Mouse (Mus musculus) forebrain, embryonic 15.5 days (tissue): ENCODE data around the gene Tmem269. TPM values are rescaled to one million over a fixed set of nuclear protein-coding genes. Genes with fewer than 3 reads are reported as not detected.

Experiments
- ATAC-seq: fragments of 200-750 bp; cut with Nextera tagmentation; replicated peaks from 2 replicates; pipeline ENCODE4 v1.8.0; 2017; ENCODE audit warnings: mild to moderate bottlenecking, moderate TSS enrichment, moderate library complexity
- H3K27ac ChIP-seq: fragments of 300-500 bp; sonication (generic); replicated peaks from 2 replicates; pipeline ENCODE4 v1.5.1; 2015; ENCODE audit warnings: mild to moderate bottlenecking, inconsistent platforms
- H3K27me3 ChIP-seq: fragments of 300-500 bp; sonication (generic); 2 replicates; pipeline ENCODE4 v1.6.1; 2015; ENCODE audit warnings: inconsistent platforms
- H3K36me3 ChIP-seq: fragments of 300-500 bp; sonication (generic); 2 replicates; pipeline ENCODE4 v1.6.1; 2015; ENCODE audit warnings: mild to moderate bottlenecking, inconsistent platforms
- H3K4me1 ChIP-seq: fragments of 300-500 bp; sonication (generic); 2 replicates; pipeline ENCODE4 v1.6.1; 2015; ENCODE audit warnings: inconsistent platforms
- H3K4me2 ChIP-seq: fragments of 300-500 bp; sonication (generic); replicated peaks from 2 replicates; pipeline ENCODE4 v1.6.1; 2015; ENCODE audit warnings: mild to moderate bottlenecking, inconsistent platforms
- H3K4me3 ChIP-seq: fragments of 300-500 bp; sonication (generic); 2 replicates; pipeline ENCODE4 v1.5.1; 2015; ENCODE audit warnings: mild to moderate bottlenecking, inconsistent platforms
- H3K9ac ChIP-seq: fragments of 300-500 bp; sonication (generic); replicated peaks from 2 replicates; pipeline ENCODE4 v1.6.1; 2015; ENCODE audit warnings: mild to moderate bottlenecking, inconsistent platforms
- H3K9me3 ChIP-seq: fragments of 300-500 bp; sonication (generic); 2 replicates; pipeline ENCODE4 v1.6.1; 2016; ENCODE audit warnings: inconsistent platforms
- WGBS: fragments of 180-500 bp; shearing (Covaris S2); methylation state at CpG from one replicate; pipeline ENCODE4 v1.1.7; 2015; ENCODE audit warnings: mixed read lengths; 5-methylcytosine and 5-hydroxymethylcytosine counted together
- polyA plus RNA-seq: library from polyadenylated mRNA; unstranded; fragments of >200 nt; fragmentation: Nextera tagmentation; extraction: Ambion mirVana; gene quantifications from 2 replicates; pipeline ENCODE4 v1.2.1, GENCODE M21; 2015

Gene Tmem269
- polyA plus RNA-seq, 1 experiment from 2014 or later: 0.17 TPM

GRCm38 (mm10) chr4:119232410-119233255 is 14.6 kb upstream of the Tmem269 start, which contains the start of the genes AU022252 and P3h1:
TSS of gene AU022252 (minus strand) at chr4:119232712.
TSS of gene P3h1 (plus strand) at chr4:119232915.
- Histone ChIP-seq H3K4me2 (peak within 1 kb of the TSS; percentile 96), H3K36me3 (peaks cover 9% of the 10 kb centered on the region), H3K27ac (peak within 1 kb of the TSS; percentile 72), H3K27me3 (no peaks in the 10 kb centered on the region), H3K9ac (peak within 1 kb of the TSS; percentile 82), H3K4me1 (peaks cover 22% of the 10 kb centered on the region), H3K4me3 (peak within 1 kb of the TSS; percentile 95), H3K9me3 (no peaks in the 10 kb centered on the region)
- peak; percentile 96 for ATAC-seq
- WGBS: under 1% methylated on average over 71 of the region's 71 CpGs

GRCm38 (mm10) chr4:119226751-119227150 is 8.7 kb upstream of the Tmem269 start:
- Histone ChIP-seq H3K4me3 (no peak overlapping the region), H3K9ac (no peak overlapping the region), H3K36me3 (peaks cover 34% of the 10 kb centered on the region), H3K4me2 (no peak overlapping the region), H3K27ac (no peak overlapping the region), H3K9me3 (no peaks in the 10 kb centered on the region), H3K4me1 (peaks cover 6% of the 10 kb centered on the region), H3K27me3 (no peaks in the 10 kb centered on the region)
- WGBS: 92% methylated on average over 11 of the region's 11 CpGs
- no peak for ATAC-seq

- Histone ChIP-seq H3K27me3 (no peaks in the 10 kb centered on the region), H3K9me3 (no peaks in the 10 kb centered on the region), H3K4me1 (no peaks in the 10 kb centered on the region), H3K27ac (no peak overlapping the region), H3K9ac (no peak overlapping the region), H3K4me2 (no peak overlapping the region), H3K36me3 (peaks cover 34% of the 10 kb centered on the region), H3K4me3 (no peak overlapping the region)
- 92% methylated on average over 9 of the region's 9 CpGs for WGBS
- no peak for ATAC-seq
Observed at GRCm38 (mm10) chr4:119225719-119226118, 7.7 kb upstream of the Tmem269 start.

GRCm38 (mm10) chr4:119224534-119224933 is 6.5 kb upstream of the Tmem269 start:
- H3K27me3 ChIP-seq: no peaks in the 10 kb centered on the region
- H3K36me3 ChIP-seq: peaks cover 34% of the 10 kb centered on the region
- no peaks in the 10 kb centered on the region for H3K9me3 ChIP-seq
- H3K9ac ChIP-seq: no peak overlapping the region
- no peak overlapping the region for H3K4me3 ChIP-seq
- no peak overlapping the region for H3K4me2 ChIP-seq
- H3K27ac ChIP-seq: no peak overlapping the region
- H3K4me1 ChIP-seq: no peaks in the 10 kb centered on the region
- WGBS: 95% methylated on average over 3 of the region's 3 CpGs
- ATAC-seq: no peak

- 87% methylated on average over 1 of the region's 1 CpGs for WGBS
- no peak for ATAC-seq
- H3K4me3 ChIP-seq: no peak overlapping the region
- no peak overlapping the region for H3K27ac ChIP-seq
- H3K9ac ChIP-seq: no peak overlapping the region
- H3K9me3 ChIP-seq: no peaks in the 10 kb centered on the region
- H3K36me3 ChIP-seq: peaks cover 34% of the 10 kb centered on the region
- no peaks in the 10 kb centered on the region for H3K4me1 ChIP-seq
- H3K27me3 ChIP-seq: no peaks in the 10 kb centered on the region
- H3K4me2 ChIP-seq: no peak overlapping the region
Observed at GRCm38 (mm10) chr4:119223696-119224095, 5.7 kb upstream of the Tmem269 start.

GRCm38 (mm10) chr4:119216667-119217066 is 1.4 kb downstream of the Tmem269 start:
- H3K4me3 ChIP-seq: no peak overlapping the region
- no peaks in the 10 kb centered on the region for H3K27me3 ChIP-seq
- H3K36me3 ChIP-seq: no peaks in the 10 kb centered on the region
- H3K27ac ChIP-seq: no peak overlapping the region
- ATAC-seq: 0 out of 2 replicates have a peak, but pooled peaks have one; percentile 57
- 78% methylated on average over 8 of the region's 8 CpGs for WGBS
- H3K9ac ChIP-seq: no peak overlapping the region
- no peak overlapping the region for H3K4me2 ChIP-seq
- H3K4me1 ChIP-seq: no peaks in the 10 kb centered on the region
- H3K9me3 ChIP-seq: no peaks in the 10 kb centered on the region

GRCm38 (mm10) chr4:119204672-119205071 is 13.3 kb downstream of the Tmem269 start:
- H3K4me1 ChIP-seq: no peaks in the 10 kb centered on the region
- no peaks in the 10 kb centered on the region for H3K9me3 ChIP-seq
- H3K4me2 ChIP-seq: no peak overlapping the region
- WGBS: 18% methylated on average over 8 of the region's 8 CpGs
- H3K4me3 ChIP-seq: no peak overlapping the region
- H3K27ac ChIP-seq: no peak overlapping the region
- peaks cover 11% of the 10 kb centered on the region for H3K36me3 ChIP-seq
- peak; percentile 62 for ATAC-seq
- no peak overlapping the region for H3K9ac ChIP-seq
- no peaks in the 10 kb centered on the region for H3K27me3 ChIP-seq

- WGBS: 89% methylated on average over 6 of the region's 6 CpGs
- Histone ChIP-seq H3K9me3 (no peaks in the 10 kb centered on the region), H3K36me3 (peaks cover 11% of the 10 kb centered on the region), H3K27ac (no peak overlapping the region), H3K27me3 (no peaks in the 10 kb centered on the region), H3K4me3 (no peak overlapping the region), H3K4me2 (no peak overlapping the region; the same call in 1 of the 2 replicates), H3K4me1 (peaks cover 26% of the 10 kb centered on the region), H3K9ac (no peak overlapping the region)
- ATAC-seq: no peak
Observed at GRCm38 (mm10) chr4:119198105-119198504, 19.9 kb downstream of the Tmem269 start.

- 7% methylated on average over 18 of the region's 18 CpGs for WGBS
- Histone ChIP-seq H3K4me2 (peak overlapping the region; percentile 65), H3K9ac (peak overlapping the region; percentile 64), H3K9me3 (no peaks in the 10 kb centered on the region), H3K4me3 (peak overlapping the region; percentile 75), H3K27ac (peak overlapping the region; percentile 76), H3K36me3 (peaks cover 2% of the 10 kb centered on the region), H3K27me3 (no peaks in the 10 kb centered on the region), H3K4me1 (peaks cover 26% of the 10 kb centered on the region)
- peak; percentile 11; the same call in 1 of the 2 replicates for ATAC-seq
Observed at GRCm38 (mm10) chr4:119195582-119196320, 22.3 kb downstream of the Tmem269 start.

- H3K9ac ChIP-seq: peak within 1 kb of the TSS; percentile 64
- H3K4me1 ChIP-seq: peaks cover 26% of the 10 kb centered on the region
- peak within 1 kb of the TSS; percentile 65 for H3K4me2 ChIP-seq
- H3K27me3 ChIP-seq: no peaks in the 10 kb centered on the region
- 0% methylated on average over 37 of the region's 47 CpGs for WGBS
- peak within 1 kb of the TSS; percentile 76 for H3K27ac ChIP-seq
- peak; percentile 90 for ATAC-seq
- no peaks in the 10 kb centered on the region for H3K36me3 ChIP-seq
- H3K4me3 ChIP-seq: peak within 1 kb of the TSS; percentile 75
- no peaks in the 10 kb centered on the region for H3K9me3 ChIP-seq
Observed at GRCm38 (mm10) chr4:119194909-119195581, 23.0 kb downstream of the Tmem269 start, which contains the start of gene Svbp. TSS of gene Svbp (plus strand) at chr4:119195306.

- Histone ChIP-seq H3K27me3 (no peaks in the 10 kb centered on the region), H3K4me2 (no peak overlapping the region), H3K27ac (no peak overlapping the region), H3K4me1 (peaks cover 19% of the 10 kb centered on the region), H3K9me3 (no peaks in the 10 kb centered on the region), H3K4me3 (no peak overlapping the region), H3K36me3 (no peaks in the 10 kb centered on the region), H3K9ac (no peak overlapping the region)
- no peak for ATAC-seq
- WGBS: 91% methylated on average over 4 of the region's 4 CpGs
Observed at GRCm38 (mm10) chr4:119192757-119193156, 25.3 kb downstream of the Tmem269 start.
